Mouse (Mus musculus) thymus, postnatal 14 days (tissue): ENCODE measurements around the gene Gm42674.

Experiments
- DNase-seq: peaks from one replicate; pipeline ENCODE4 v3.0.0; 2021

Gene Gm42674

DNA sequence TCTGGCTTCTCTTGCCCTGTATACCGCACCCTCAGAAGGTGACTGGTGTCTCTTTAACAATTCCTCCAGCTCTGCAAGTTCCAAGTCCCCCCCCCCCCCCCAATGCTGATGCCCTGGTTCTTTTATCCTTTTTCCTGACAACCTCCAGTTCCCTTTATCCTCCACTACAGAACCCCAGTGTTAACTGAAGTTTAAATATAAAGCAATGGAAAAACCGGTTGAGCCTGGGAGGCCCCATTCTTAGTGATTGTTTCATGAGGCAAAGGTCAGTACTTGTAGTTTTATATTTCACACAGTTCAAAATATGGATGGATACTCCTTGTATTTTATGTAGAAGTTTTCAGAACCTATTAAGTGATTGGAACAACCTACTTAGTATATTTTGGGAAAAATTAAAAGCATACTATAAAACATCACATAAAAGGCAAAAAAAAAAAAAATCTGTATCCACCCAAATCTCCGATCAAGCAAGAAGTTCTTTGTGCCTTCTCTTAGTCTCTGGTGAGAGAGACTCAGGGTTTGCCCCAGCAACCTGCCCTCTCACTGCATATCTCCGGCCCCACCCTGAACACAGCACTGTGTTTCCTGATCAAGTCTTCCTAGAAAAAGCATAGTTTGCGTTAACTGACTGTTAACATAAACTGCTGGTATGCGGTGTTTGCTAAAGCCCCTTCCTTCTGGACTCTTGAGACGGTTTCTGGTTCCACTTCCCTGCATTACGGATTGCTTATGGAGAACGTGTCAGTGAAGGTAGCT lies 24.7 kb downstream of the Gm42674 start:
- no peak for DNase-seq

DNA sequence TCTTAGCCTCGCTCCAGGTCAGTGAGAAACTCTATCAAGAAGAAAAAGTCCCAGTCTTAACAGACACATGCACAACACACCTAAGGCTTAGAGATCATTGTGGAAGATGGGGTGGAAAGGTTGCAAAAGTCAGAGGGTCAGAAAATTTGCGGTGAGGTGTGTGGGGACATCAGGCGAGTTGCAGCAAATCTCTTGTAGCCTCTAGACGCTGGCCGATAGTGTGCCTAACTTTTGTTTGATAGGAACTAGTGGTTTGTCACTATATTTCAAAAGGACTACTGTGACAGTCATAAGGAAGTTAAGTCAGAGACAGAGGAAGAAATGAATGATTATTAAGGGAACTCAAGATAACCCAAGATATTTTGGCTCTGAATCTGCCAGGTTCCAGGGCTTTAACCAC lies 25.7 kb downstream of the Gm42674 start:
- DNase-seq, result no peak

DNA sequence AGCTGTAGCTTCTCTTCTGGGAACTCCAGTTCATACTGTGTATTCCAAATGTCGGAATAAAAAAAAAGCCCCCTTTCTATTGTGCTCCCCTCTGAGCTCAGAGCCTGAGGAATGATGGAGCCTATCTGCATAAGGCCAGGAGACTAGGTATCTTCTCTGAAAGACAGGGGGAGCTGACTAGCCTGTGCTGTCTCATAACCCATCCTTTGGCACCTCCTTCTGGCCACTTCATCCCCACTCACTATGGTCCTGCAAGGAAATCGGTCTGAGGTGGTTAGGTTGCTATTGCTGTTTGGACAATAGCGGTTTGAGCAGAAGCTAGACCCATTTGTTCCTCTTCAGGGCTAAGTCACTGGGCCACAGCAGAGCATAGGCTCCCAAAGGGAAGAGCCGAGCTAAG lies 26.1 kb downstream of the Gm42674 start:
- no peak for DNase-seq

DNA sequence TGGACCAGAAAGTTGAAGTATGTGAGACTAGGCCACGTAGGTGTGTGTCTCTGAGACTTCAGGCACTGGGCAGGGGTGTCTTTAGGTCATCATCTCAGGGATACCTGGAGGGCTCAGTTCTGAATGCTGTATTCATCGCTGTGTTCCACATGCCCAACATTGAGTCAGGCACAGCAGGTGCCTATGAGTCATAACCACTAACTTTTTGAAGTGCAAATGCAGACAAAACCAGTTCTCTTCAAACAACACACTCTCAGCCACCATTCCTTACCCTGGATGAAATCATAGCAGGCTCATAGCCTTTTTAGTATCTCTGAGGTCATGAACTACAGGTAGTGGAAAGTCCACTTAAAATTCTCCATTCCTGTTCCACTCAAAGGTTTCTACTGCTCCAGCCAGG lies 27.6 kb downstream of the Gm42674 start:
- no peak for DNase-seq

DNA sequence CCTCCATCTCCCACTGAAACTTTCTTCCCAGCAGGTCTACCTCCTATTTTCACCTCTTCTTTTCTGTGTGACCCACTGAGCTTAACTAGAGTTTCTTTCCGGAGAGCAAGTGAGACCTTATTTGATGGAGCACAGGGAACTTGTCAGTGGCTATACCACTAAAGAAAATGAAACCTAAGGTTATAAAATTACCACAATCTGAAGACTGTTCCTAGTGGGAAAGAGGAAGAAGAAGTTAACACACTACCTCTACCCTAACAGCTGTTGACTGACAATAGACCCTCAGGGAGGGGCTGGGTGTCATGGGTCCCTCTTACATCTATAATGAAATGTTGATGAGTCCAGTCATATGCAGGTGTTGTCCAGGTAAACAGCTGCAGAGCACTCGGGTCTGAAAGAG lies 30.3 kb downstream of the Gm42674 start:
- DNase-seq, result no peak

DNA sequence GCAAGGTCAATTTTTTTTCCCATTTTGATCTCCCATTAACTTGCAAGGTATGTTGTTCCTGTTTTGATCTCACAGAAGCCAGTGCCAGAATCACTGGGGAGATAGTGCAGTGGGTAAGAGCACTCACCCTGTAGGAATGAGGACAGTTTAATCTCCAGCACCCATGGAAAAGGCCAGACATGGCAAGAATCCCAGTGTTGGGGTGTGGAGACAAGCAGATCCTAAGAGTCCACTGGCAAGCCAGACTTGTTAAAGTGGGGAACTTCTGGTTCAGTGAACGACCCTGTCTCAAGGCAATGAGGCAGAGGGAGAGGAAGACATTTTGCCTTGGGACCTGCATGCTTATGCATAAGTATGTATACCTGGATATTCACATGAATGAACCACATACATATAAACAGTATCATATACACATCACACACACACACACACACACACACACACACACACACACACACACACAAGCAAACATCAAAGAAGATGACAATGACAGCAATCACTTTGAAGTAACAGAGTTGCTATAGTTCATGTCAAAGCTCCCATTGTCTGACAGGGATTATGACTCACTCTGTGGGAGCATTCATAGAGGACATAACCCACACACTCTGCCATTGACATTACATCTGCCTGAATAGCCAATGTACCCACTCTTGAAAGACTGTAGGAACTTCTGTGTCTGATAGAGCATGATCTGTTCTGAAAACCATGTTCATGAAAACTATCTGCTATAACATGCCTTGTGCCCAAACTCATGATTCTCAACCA lies 37.0 kb downstream of the Gm42674 start:
- no peak for DNase-seq

DNA sequence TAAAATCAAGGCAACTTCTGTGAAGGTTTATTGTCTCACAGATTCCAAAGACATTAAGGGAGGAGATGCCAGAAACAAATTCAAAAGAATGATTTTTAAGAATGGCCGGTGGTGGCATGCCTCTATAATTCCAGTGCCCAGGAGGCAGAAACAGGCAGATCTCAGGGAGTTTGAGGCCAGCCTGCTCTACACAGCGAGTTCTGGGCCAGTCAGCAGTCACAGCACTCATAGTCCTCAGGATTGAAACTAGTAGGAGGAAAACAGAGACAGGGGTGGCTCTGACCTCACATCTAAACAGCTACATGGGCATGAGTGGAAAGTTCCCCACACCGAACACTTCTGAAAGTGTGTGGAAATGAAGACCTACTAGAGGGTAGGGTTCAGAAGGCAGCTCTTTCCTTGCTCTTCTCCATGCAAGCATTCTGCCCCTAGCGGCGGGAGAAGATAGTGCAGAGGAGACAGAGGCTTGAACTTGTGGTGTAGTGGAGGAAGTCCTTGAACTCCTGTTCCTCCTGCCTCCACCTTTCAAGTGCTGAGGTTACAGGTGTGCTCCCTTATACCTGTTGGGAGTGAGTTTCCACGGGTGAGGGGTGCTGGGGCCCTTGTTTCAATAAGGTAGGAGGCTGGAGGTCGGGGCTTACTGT lies 37.9 kb downstream of the Gm42674 start:
- DNase-seq, result peak; percentile 78

DNA sequence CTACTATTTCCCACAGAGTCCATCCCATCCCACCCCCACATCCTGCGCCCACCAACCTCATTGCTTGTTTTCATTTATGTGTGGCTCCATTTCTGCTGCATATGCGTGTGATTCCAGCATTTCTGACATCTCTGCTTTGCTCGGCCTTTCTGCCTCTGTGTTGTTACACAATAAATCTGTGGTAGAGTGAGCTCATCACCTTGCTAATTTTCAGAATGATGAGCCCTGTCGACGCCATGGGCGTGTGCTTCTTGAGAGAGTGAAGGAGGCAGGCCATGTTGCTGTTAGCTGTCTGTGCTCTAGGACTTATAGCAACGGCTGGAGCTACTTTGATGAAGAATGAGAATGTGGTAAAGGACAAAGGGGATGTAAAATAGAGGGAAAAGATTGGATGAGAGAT lies 39.3 kb downstream of the Gm42674 start:
- no peak for DNase-seq

DNA sequence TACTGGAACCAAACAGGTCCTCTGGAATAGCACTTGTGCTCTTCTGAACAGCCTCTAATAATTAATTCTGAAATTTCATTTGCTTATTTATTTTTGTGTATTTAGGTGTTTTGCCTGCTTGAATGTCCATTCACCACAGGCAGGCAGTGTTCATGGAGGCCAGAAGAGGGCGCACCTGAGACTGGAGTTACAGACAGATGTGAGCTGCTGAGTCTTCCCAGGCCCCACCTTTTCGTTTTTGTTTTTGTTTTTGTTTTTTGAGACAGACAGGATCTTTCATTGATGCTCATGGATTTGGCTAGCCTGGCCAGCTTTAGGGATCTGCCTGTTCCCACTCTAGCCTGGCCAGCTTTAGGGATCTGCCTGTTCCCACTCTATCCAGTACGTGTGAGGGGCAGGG lies 42.5 kb downstream of the Gm42674 start:
- peak; percentile 65 for DNase-seq

DNA sequence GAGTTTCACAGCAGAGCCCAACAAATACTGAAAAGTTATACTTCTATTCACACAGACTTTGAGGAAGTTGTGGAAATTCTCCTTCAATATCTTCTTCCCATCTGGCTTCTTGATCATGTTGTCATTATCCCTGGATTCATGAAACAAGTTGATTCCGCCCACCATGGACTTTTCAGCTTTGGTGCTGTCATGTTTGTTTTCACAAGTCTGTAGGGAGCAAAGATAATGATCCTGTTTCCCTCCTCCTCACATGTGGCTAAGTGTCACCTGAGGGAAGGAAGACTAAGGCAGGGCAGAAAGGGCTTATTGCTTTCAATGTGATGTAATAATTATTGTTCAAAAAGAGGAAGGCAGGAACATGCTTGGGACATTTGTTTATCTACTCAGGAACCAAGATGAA lies 45.6 kb downstream of the Gm42674 start:
- no peak for DNase-seq

DNA sequence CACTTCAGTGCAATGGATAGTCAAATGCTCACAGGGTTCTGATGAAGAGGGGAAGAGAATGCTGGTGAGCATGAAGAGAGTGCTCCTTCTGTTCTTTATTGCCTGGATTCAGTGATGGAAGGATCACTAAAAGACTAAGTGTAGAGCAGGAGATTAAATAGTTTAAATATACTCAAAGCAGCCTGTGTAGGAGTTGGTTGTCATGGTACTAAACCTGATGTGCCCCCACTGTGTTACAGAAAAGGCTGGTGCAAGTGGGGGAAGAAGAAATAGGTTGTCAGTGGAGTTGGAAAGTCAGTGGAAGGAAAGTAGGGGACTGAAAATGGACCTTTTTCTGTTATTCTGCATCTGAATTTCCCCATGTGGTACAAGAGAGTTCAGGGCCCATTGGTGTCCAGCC lies 47.3 kb downstream of the Gm42674 start:
- no peak for DNase-seq

DNA sequence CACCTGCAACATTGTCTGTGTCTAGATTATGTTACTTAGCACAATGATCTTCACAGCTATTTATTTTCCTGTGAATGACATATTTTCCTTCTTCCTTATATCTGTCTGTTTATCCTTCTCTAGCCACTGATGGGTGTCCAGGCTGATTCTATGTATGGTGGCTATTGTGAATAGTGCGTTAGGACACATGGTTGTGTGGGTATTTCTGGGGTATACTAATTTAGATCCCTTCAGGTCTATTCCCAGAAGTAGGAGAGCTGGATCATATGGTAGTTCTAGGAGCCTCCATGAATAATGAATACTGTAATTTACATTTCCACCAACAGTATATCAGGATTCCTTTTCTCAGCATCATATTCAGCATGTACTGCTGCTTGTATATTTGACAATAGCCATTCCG lies 48.1 kb downstream of the Gm42674 start:
- no peak for DNase-seq

DNA sequence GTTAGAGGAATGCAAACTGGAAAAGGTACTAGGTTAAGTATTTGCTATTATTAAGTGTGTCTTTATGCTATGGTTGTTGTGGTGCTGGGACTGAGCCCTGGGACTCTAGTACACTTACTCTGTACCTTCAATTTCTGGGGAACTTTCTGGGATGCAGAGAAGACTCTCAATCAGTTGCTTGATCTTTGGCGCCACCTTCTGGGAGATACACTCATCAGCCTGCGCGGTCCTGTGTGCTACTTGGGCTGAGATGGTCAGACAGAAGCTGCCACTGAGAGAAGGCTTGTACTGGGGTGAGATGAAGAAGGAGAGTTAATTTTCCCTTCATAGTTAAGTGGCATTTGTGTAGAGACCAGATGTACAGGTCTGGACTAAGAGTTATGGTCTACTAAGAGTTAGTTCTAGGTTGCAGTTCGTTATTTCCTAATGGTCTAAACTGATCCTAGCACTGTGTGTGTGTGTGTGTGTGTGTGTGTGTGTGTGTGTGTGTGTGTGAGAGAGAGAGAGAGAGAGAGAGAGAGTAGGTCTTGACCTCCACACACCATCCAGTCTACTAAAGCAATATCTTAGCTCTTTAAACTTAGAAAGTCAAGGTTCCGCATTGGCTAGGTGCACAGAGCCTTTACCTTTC lies 51.3 kb downstream of the Gm42674 start:
- DNase-seq, result peak; percentile 61

DNA sequence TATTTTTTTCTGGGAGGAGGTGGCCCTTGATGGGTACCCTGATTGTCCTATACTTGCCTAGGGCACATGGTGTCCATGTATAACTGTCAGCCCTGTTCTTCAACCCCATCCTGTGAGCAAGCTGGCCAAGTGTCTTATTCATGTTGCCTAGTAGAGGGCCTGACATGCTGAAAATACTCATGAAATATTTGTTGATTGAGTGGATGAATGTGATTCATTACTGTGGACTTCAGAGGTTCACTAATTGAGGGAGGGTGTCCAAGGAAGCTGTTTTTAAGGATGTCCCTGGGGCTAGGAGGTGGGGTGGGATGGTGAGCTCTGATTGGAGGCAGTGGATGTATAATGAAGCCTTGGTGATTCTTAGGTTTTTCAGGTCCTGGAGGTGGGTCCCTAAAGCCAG lies 52.0 kb downstream of the Gm42674 start, which contains the start of gene S100a7a:
Gene S100a7a (plus strand): TSS at position 301 of the 400 bp plus-strand sequence.
- DNase-seq, result no peak
